38 mouse cellular contexts compared by ENCODE assay signal in the genomic region with DNA sequence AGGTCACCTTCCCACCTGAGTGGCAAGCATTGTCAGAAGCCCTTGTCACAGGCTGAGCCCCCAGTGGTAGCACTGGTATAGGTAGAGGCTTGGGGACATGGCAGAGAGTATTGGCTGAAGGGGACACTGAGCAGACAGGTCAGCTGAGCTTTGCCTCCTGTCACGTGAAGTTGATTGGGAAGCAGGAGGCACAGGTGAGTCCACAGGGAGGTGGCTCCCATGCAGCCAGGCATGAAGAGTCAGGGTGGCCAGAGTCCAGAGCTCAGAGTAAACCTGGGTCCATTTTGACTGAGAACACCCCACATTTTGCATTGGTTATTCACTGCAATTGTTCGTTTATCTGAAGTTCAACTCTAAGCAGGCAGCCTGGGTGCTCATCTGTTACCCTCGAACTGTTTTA. TPM values are rescaled to one million over a fixed set of nuclear protein-coding genes. Genes with fewer than 3 reads are reported as not detected.
"Had no signal": no experiment of that assay in that cellular context is flagged by ENCODE, and none has a peak within 500 bp of the region (broad histone marks: within the 10 kb centered on the region; RNA-seq: fewer than 3 reads in every experiment).

No protein-coding gene starts in this region.

- ATAC-seq: liver, embryonic 12.5 days; liver, postnatal 0 days; lung, postnatal 0 days; midbrain, embryonic 13.5 days; midbrain, embryonic 15.5 days; midbrain, embryonic 16.5 days had no signal

- H3K27ac ChIP-seq: limb, embryonic 10.5 days; limb, embryonic 12.5 days; limb, embryonic 13.5 days; limb, embryonic 15.5 days; liver, embryonic 12.5 days; liver, embryonic 13.5 days; liver, embryonic 14.5 days; liver, embryonic 15.5 days; lung, embryonic 15.5 days; macrophage; midbrain, embryonic 10.5 days; midbrain, embryonic 12.5 days; midbrain, embryonic 13.5 days; midbrain, embryonic 15.5 days had no signal

- H3K9me3 ChIP-seq: limb, embryonic 10.5 days; limb, embryonic 12.5 days; limb, embryonic 13.5 days; limb, embryonic 15.5 days; liver, embryonic 12.5 days; lung, embryonic 15.5 days; midbrain, embryonic 10.5 days; midbrain, embryonic 12.5 days; midbrain, embryonic 13.5 days; midbrain, embryonic 15.5 days had no signal

- H3K36me3 ChIP-seq: midbrain, embryonic 15.5 days had no signal

- DNase-seq: left cerebral cortex, postnatal 4 days; liver; liver, embryonic 13.5 days; liver, postnatal 0 days; lung, adult 18-20 months; lung, adult 2 months; lung, embryonic 14.5 days; lung, postnatal 10 days; lung, postnatal 14 days; lung, postnatal 36 days; lung, postnatal 4 days; midbrain, embryonic 14.5 days had no signal

- H3K9ac ChIP-seq: limb, embryonic 12.5 days; limb, embryonic 13.5 days; limb, embryonic 15.5 days; liver, embryonic 12.5 days; liver, embryonic 14.5 days; liver, embryonic 15.5 days; liver, postnatal 0 days; lung, embryonic 14.5 days; lung, embryonic 15.5 days; midbrain, embryonic 12.5 days; midbrain, embryonic 13.5 days; midbrain, embryonic 15.5 days had no signal

- H3K4me3 ChIP-seq: limb, embryonic 10.5 days; limb, embryonic 12.5 days; limb, embryonic 13.5 days; limb, embryonic 15.5 days; liver, embryonic 12.5 days; liver, embryonic 13.5 days; liver, embryonic 15.5 days; lung, embryonic 15.5 days; megakaryocyte, embryonic 14.5 days; midbrain, embryonic 10.5 days; midbrain, embryonic 12.5 days; midbrain, embryonic 13.5 days; midbrain, embryonic 15.5 days; myocyte had no signal

- H3K27me3 ChIP-seq: limb, embryonic 12.5 days; limb, embryonic 13.5 days; limb, embryonic 15.5 days; liver, embryonic 12.5 days; liver, embryonic 13.5 days; liver, embryonic 15.5 days; lung, embryonic 15.5 days; megakaryocyte, embryonic 14.5 days; midbrain, embryonic 12.5 days; midbrain, embryonic 13.5 days; midbrain, embryonic 15.5 days had no signal

- H3K4me2 ChIP-seq: limb, embryonic 12.5 days; limb, embryonic 13.5 days; limb, embryonic 15.5 days; liver, embryonic 11.5 days; lung, embryonic 14.5 days; lung, embryonic 15.5 days; midbrain, embryonic 11.5 days; midbrain, embryonic 12.5 days; midbrain, embryonic 13.5 days; midbrain, embryonic 15.5 days had no signal

RNA-seq across cellular contexts. Expression of a gene that starts 7.7 kb away (rescaled TPM):
- polyA plus RNA-seq: limb, embryonic 10.5 days; limb, embryonic 11.5 days; limb, embryonic 12.5 days; limb, embryonic 13.5 days; limb, embryonic 14.5 days; limb, embryonic 15.5 days; liver, adult 2 months; liver, embryonic 11.5 days; liver, embryonic 12.5 days; liver, embryonic 13.5 days; liver, embryonic 14.5 days; liver, embryonic 15.5 days; liver, embryonic 16.5 days; liver, postnatal 0 days; lung, adult 2 months; lung, embryonic 14.5 days; lung, embryonic 15.5 days; lung, embryonic 16.5 days; lung, postnatal 0 days; macrophage; midbrain, embryonic 10.5 days; midbrain, embryonic 11.5 days; midbrain, embryonic 12.5 days; midbrain, embryonic 13.5 days; midbrain, embryonic 14.5 days; midbrain, embryonic 15.5 days; midbrain, embryonic 16.5 days; midbrain, postnatal 0 days; myocyte; neural tube, embryonic 11.5 days had no signal
